Mouse (Mus musculus) MEL (cell line): ENCODE measurements at regions not wholly inside any gene's neighbourhood (a gene's known extent, or its start where the extent isn't known, plus 50 kb on each side); places are given as distances from the start of the nearest gene placed in this dataset.
A peak's percentile ranks its signal among the peaks of the same experiment; 100 is the strongest.

ENCODE experiments used
- DNase-seq: peaks from one replicate; pipeline ENCODE4 v3.0.0; 2011; ENCODE audit warnings: low read depth, low spot score
- H3K27ac ChIP-seq: 2 replicates; pipeline ENCODE4 v1.5.1; 2012; ENCODE audit warnings: low read depth, mild to moderate bottlenecking, control low read depth, low read length, moderate library complexity; ENCODE audit not compliant: control insufficient read depth
- H3K27me3 ChIP-seq, 2 experiments: fragments of 150-350 bp in 1 of 2; sonication (generic) in 1 of 2; 2 replicates each; pipeline ENCODE4 v1.6.1; 2012; ENCODE audit warnings: low read length in 2 of 2, mild to moderate bottlenecking in 2 of 2, improper control_type of control experiment in 1 of 2, moderate library complexity in 1 of 2; ENCODE audit not compliant: insufficient read depth in 2 of 2, control insufficient read depth in 1 of 2
- H3K36me3 ChIP-seq, 2 experiments: 2 replicates each; pipeline ENCODE4 v1.6.1; 2012 to 2014; ENCODE audit warnings: low read length in 2 of 2, improper control_type of control experiment in 1 of 2, inconsistent platforms in 1 of 2, mild to moderate bottlenecking in 1 of 2; ENCODE audit not compliant: insufficient read depth in 2 of 2, control insufficient read depth in 1 of 2
- H3K4me1 ChIP-seq, 2 experiments: fragments of 150-350 bp in 1 of 2; sonication (generic) in 1 of 2; 2 replicates each; pipeline ENCODE4 v1.6.1; 2012; ENCODE audit warnings: low read length in 2 of 2, improper control_type of control experiment in 1 of 2, mild to moderate bottlenecking in 1 of 2; ENCODE audit not compliant: insufficient read depth in 2 of 2, control insufficient read depth in 1 of 2
- H3K4me3 ChIP-seq, 2 experiments: fragments of 150-350 bp in 1 of 2; sonication (generic) in 1 of 2; 2 replicates each; pipeline ENCODE4 v1.5.1; 2012; ENCODE audit warnings: low read depth in 2 of 2, low read length in 2 of 2, mild to moderate bottlenecking in 2 of 2, moderate library complexity in 2 of 2, control low read depth in 1 of 2, improper control_type of control experiment in 1 of 2; ENCODE audit not compliant: control insufficient read depth in 1 of 2, insufficient read depth in 1 of 2
- H3K79me2 ChIP-seq: 2 replicates; pipeline ENCODE4 v1.6.1; 2012; ENCODE audit warnings: mild to moderate bottlenecking, low read length, moderate library complexity; ENCODE audit not compliant: control insufficient read depth, poor library complexity, insufficient read depth
- H3K9ac ChIP-seq: 2 replicates; pipeline ENCODE4 v1.6.1; 2012; ENCODE audit warnings: low read depth, mild to moderate bottlenecking, control low read depth, low read length, moderate library complexity; ENCODE audit not compliant: control insufficient read depth, poor library complexity, severe bottlenecking
- H3K9me3 ChIP-seq: fragments of 150-350 bp; sonication (generic); replicated peaks from 2 replicates; pipeline ENCODE4 v1.6.1; 2012; ENCODE audit warnings: mild to moderate bottlenecking, low read length, improper control_type of control experiment, moderate library complexity; ENCODE audit not compliant: insufficient read depth
- CHD1 ChIP-seq: IDR thresholded peaks from 2 replicates; pipeline ENCODE4 v1.6.1; 2012; ENCODE audit warnings: low read depth, mild to moderate bottlenecking, inconsistent platforms, low read length, improper control_type of control experiment
- ELF1 ChIP-seq: IDR thresholded peaks from 2 replicates; pipeline ENCODE4 v1.6.1; 2014; ENCODE audit warnings: low read depth, mild to moderate bottlenecking, inconsistent platforms, low read length, improper control_type of control experiment, moderate library complexity
- EP300 ChIP-seq, 2 experiments: IDR thresholded peaks; 2 replicates each; pipeline ENCODE4 v1.6.1; 2011; ENCODE audit warnings: improper control_type of control experiment in 2 of 2, low read length in 2 of 2, low read depth in 1 of 2, mild to moderate bottlenecking in 1 of 2
- JUND ChIP-seq: IDR thresholded peaks from 2 replicates; pipeline ENCODE4 v1.6.1; 2011; ENCODE audit warnings: low read depth, mild to moderate bottlenecking, improper control_type of control experiment, low read length
- KAT2A ChIP-seq: conservative IDR thresholded peaks from 2 replicates; pipeline ENCODE4 v1.6.1; 2012; ENCODE audit warnings: low read depth, low read length, improper control_type of control experiment, inconsistent platforms
- MAX ChIP-seq: IDR thresholded peaks from 2 replicates; pipeline ENCODE4 v1.6.1; 2011; ENCODE audit warnings: low read length, improper control_type of control experiment
- MAZ ChIP-seq: IDR thresholded peaks from 2 replicates; pipeline ENCODE4 v1.6.1; 2012; ENCODE audit warnings: low read depth, mild to moderate bottlenecking, inconsistent platforms, low read length, improper control_type of control experiment
- MYB ChIP-seq: IDR thresholded peaks from 2 replicates; pipeline ENCODE4 v1.6.1; 2011; ENCODE audit warnings: mild to moderate bottlenecking, low read depth, low read length, improper control_type of control experiment
- NELFE ChIP-seq: IDR thresholded peaks from 2 replicates; pipeline ENCODE4 v1.6.1; 2011; ENCODE audit warnings: low read depth, low read length, improper control_type of control experiment
- POLR2AphosphoS2 ChIP-seq: IDR thresholded peaks from 2 replicates; pipeline ENCODE4 v1.6.1; 2011; ENCODE audit warnings: low read length, improper control_type of control experiment
- POLR2AphosphoS5 ChIP-seq: IDR thresholded peaks from 2 replicates; pipeline ENCODE4 v1.6.1; 2012; ENCODE audit warnings: low read depth, borderline replicate concordance, mild to moderate bottlenecking, inconsistent platforms, low read length, moderate library complexity, mixed read lengths
- SIN3A ChIP-seq: IDR thresholded peaks from 2 replicates; pipeline ENCODE4 v1.6.1; 2012; ENCODE audit warnings: low read length, improper control_type of control experiment, inconsistent platforms
- SMC3 ChIP-seq: IDR thresholded peaks from 2 replicates; pipeline ENCODE4 v1.6.1; 2011; ENCODE audit warnings: low read depth, low read length, improper control_type of control experiment
- TAL1 ChIP-seq: IDR thresholded peaks from 2 replicates; pipeline ENCODE4 v1.6.1; 2012; ENCODE audit warnings: mild to moderate bottlenecking, inconsistent platforms, low read length, moderate library complexity, mixed read lengths
- TBP ChIP-seq: IDR thresholded peaks from 2 replicates; pipeline ENCODE4 v1.8.0; 2011; ENCODE audit warnings: low read depth, low read length, improper control_type of control experiment
- UBTF ChIP-seq: IDR thresholded peaks from 2 replicates; pipeline ENCODE4 v1.6.1; 2012; ENCODE audit warnings: low read depth, mild to moderate bottlenecking, inconsistent platforms, low read length, improper control_type of control experiment, moderate library complexity, borderline replicate concordance; ENCODE audit not compliant: insufficient read depth
- ZMIZ1 ChIP-seq: IDR thresholded peaks from 2 replicates; pipeline ENCODE4 v1.6.1; 2012; ENCODE audit warnings: low read depth, mild to moderate bottlenecking, inconsistent platforms, low read length, improper control_type of control experiment, moderate library complexity
- ZNF384 ChIP-seq: IDR thresholded peaks from 2 replicates; pipeline ENCODE4 v1.6.1; 2012; ENCODE audit warnings: low read depth, mild to moderate bottlenecking, inconsistent platforms, low read length, improper control_type of control experiment

- no peaks in the 10 kb centered on the region for H3K79me2 ChIP-seq
- TF ChIP-seq SIN3A: no peak
- TF ChIP-seq EP300 (IDR thresholded peaks at IDR 0.05; ENCODE audit: low read depth in 1 of 2, low read length in 2 of 2): no peak
- TF ChIP-seq SMC3: no peak
- no peak for TF ChIP-seq MYB
- TF ChIP-seq MAZ: no peak
- no peak for TF ChIP-seq UBTF
- TF ChIP-seq POLR2AphosphoS2: no peak
- no peak for TF ChIP-seq KAT2A
- TF ChIP-seq NELFE: no peak
- TF ChIP-seq, all 39 proteins: peak for 0
- Histone ChIP-seq H3K27ac (no peak overlapping the region), H3K9me3 (no peaks in the 10 kb centered on the region), H3K4me1 (no peaks in the 10 kb centered on the region), H3K27me3 (no peaks in the 10 kb centered on the region; a peak in 1 of 4 replicates), H3K4me3 (no peak overlapping the region), H3K9ac (no peak overlapping the region), H3K36me3 (no peaks in the 10 kb centered on the region)
- no peak for DNase-seq
These were observed 344.8 kb downstream of the Ets1 start for GRCm38 (mm10) chr9:32980846-32981245.

- no peaks in the 10 kb centered on the region for H3K4me1 ChIP-seq
- peak; percentile 4 for DNase-seq
- H3K9ac ChIP-seq: no peak overlapping the region
- no peak overlapping the region for H3K4me3 ChIP-seq
- no peaks in the 10 kb centered on the region for H3K79me2 ChIP-seq
- H3K36me3 ChIP-seq: no peaks in the 10 kb centered on the region
- no peaks in the 10 kb centered on the region for H3K9me3 ChIP-seq
- TF ChIP-seq MAX (no peak), POLR2AphosphoS5 (no peak), ELF1 (no peak), TAL1 (no peak), NELFE (no peak), ZNF384 (no peak), TBP (no peak), JUND (no peak), ZMIZ1 (no peak), CHD1 (no peak)
- H3K27me3 ChIP-seq: no peaks in the 10 kb centered on the region; a peak in 1 of 4 replicates
- no peak overlapping the region for H3K27ac ChIP-seq
These were observed 347.2 kb downstream of the Ets1 start for GRCm38 (mm10) chr9:32983182-32983581.
